Mouse (Mus musculus) cerebellum, adult 2 months (tissue): ENCODE results near the gene Krba1.

ENCODE experiments used
- CTCF ChIP-seq: fragments of 200-500 bp; IDR thresholded peaks from 2 replicates; pipeline ENCODE4 v1.5.1; 2011; ENCODE audit warnings: low read depth, mild to moderate bottlenecking, control low read depth, low read length, moderate library complexity, borderline replicate concordance; ENCODE audit not compliant: insufficient read depth
- POLR2A ChIP-seq: fragments of 200-500 bp; IDR thresholded peaks from 2 replicates; pipeline ENCODE4 v1.6.1; 2011; ENCODE audit warnings: low read length, control low read depth, borderline replicate concordance; ENCODE audit not compliant: insufficient read depth

DNA sequence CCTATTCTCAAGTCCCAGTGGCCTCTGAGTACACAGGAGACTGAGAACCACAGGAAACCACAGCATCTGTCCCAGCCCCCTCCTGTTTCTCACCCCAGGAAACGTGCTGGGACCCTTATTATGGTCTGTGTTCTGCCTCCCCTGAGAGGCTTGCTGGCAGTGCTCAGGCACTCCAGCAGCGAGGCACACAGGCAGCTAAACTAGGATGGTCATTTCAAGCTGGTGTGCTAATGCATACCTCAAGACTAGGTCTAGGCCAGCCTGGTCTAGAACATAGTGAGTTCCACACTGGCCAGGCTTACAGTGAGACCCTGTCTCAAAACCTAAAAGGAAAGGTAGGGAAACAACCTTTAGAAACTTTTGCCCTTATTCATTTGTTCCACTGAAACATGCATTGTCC lies 25.3 kb downstream of the Krba1 start:
- TF ChIP-seq POLR2A = no peak
- no peak for TF ChIP-seq CTCF
